Mouse (Mus musculus): ENCODE data around the gene Ssh2. TPM values are rescaled to one million over a fixed set of nuclear protein-coding genes. Genes with fewer than 3 reads are reported as not detected.

The Ssh2 gene
- total RNA-seq, 4 experiments from 2014 or later: 37.3 to 44.4 (median 42.8) TPM

- no peak for DNase-seq (ENCODE audit: low spot score in 2 of 2)
These were observed 186.4 kb downstream of the Ssh2 start for GRCm38 (mm10) chr11:77402508-77402907.

- DNase-seq (ENCODE audit: low spot score in 2 of 2): no peak
These were observed 190.2 kb downstream of the Ssh2 start for GRCm38 (mm10) chr11:77406329-77406728.

- peak; percentile 9 to 24 for DNase-seq (ENCODE audit: low spot score in 2 of 2)
These were observed 193.8 kb downstream of the Ssh2 start for GRCm38 (mm10) chr11:77409879-77410278.

GRCm38 (mm10) chr11:77411284-77411683, 195.2 kb downstream of the Ssh2 start:
- DNase-seq (ENCODE audit: low spot score in 2 of 2): no peak

- no peak for DNase-seq (ENCODE audit: low spot score in 2 of 2)
These were observed 198.2 kb downstream of the Ssh2 start for GRCm38 (mm10) chr11:77414141-77414839.

- peak; percentile 68 to 72 for DNase-seq (ENCODE audit: low spot score in 2 of 2)
These were observed 200.3 kb downstream of the Ssh2 start for GRCm38 (mm10) chr11:77416212-77417000.

- no peak for DNase-seq (ENCODE audit: low spot score in 2 of 2)
These were observed 201.9 kb downstream of the Ssh2 start for GRCm38 (mm10) chr11:77418021-77418420.

- no peak for DNase-seq (ENCODE audit: low spot score in 2 of 2)
These were observed 207.2 kb downstream of the Ssh2 start for GRCm38 (mm10) chr11:77423175-77423859.

GRCm38 (mm10) chr11:77428446-77428845, 212.4 kb downstream of the Ssh2 start:
- DNase-seq (ENCODE audit: low spot score in 2 of 2): no peak

- no peak for DNase-seq (ENCODE audit: low spot score in 2 of 2)
These were observed 220.9 kb downstream of the Ssh2 start for GRCm38 (mm10) chr11:77437026-77437425.

- no peak for DNase-seq (ENCODE audit: low spot score in 2 of 2)
These were observed 224.0 kb downstream of the Ssh2 start for GRCm38 (mm10) chr11:77440081-77440480.

GRCm38 (mm10) chr11:77441020-77441419, 224.9 kb downstream of the Ssh2 start:
- no peak for DNase-seq (ENCODE audit: low spot score in 2 of 2)

GRCm38 (mm10) chr11:77442186-77443170, 226.4 kb downstream of the Ssh2 start:
- DNase-seq (ENCODE audit: low spot score in 2 of 2): peak; percentile 46 to 61

GRCm38 (mm10) chr11:77444939-77445338, 228.9 kb downstream of the Ssh2 start:
- DNase-seq (ENCODE audit: low spot score in 2 of 2): no peak

- peak; percentile 74 to 84 for DNase-seq (ENCODE audit: low spot score in 2 of 2)
These were observed 230.5 kb downstream of the Ssh2 start for GRCm38 (mm10) chr11:77446628-77447041.

- no peak for DNase-seq (ENCODE audit: low spot score in 2 of 2)
These were observed 233.1 kb downstream of the Ssh2 start for GRCm38 (mm10) chr11:77449224-77449623.

- DNase-seq (ENCODE audit: low spot score in 2 of 2): peak in 1 of 2 experiments; percentile 44
These were observed 235.6 kb downstream of the Ssh2 start for GRCm38 (mm10) chr11:77451670-77452069.

GRCm38 (mm10) chr11:77453388-77453787, 237.3 kb downstream of the Ssh2 start:
- DNase-seq (ENCODE audit: low spot score in 2 of 2): no peak

- DNase-seq (ENCODE audit: low spot score in 2 of 2): no peak
These were observed 239.9 kb downstream of the Ssh2 start for GRCm38 (mm10) chr11:77455770-77456510.

- DNase-seq (ENCODE audit: low spot score in 2 of 2): no peak
These were observed 240.8 kb downstream of the Ssh2 start for GRCm38 (mm10) chr11:77456866-77457265.
